Mouse (Mus musculus): ENCODE measurements at regions not wholly inside any gene's neighbourhood (a gene's known extent, or its start where the extent isn't known, plus 50 kb on each side); places are given as distances from the start of the nearest gene placed in this dataset.

GRCm38 (mm10) chr15:60537191-60537590, 316.4 kb downstream of the Fam84b start:
- H3K27me3 ChIP-seq (ENCODE audit: control insufficient read depth, insufficient read depth, insufficient read length): no peaks in the 10 kb centered on the region
- no peaks in the 10 kb centered on the region for H3K36me3 ChIP-seq (ENCODE audit: control insufficient read depth, insufficient read depth)
- TF ChIP-seq MAX (IDR thresholded peaks at IDR 0.05; ENCODE audit: low read depth) (no peak), POLR2AphosphoS2 (IDR thresholded peaks at IDR 0.05; ENCODE audit: insufficient read length, low read depth) (no peak), TCF12 (IDR thresholded peaks at IDR 0.05; ENCODE audit: insufficient read depth, poor library complexity, severe bottlenecking) (no peak)
- no peaks in the 10 kb centered on the region for H3K79me2 ChIP-seq (ENCODE audit: control insufficient read depth, insufficient read depth)
- H3ac ChIP-seq (ENCODE audit: control insufficient read depth, insufficient read length): no peak overlapping the region
- no peak overlapping the region for H3K4me2 ChIP-seq (ENCODE audit: low read depth)
- no peak overlapping the region for H3K4me3 ChIP-seq

DNA sequence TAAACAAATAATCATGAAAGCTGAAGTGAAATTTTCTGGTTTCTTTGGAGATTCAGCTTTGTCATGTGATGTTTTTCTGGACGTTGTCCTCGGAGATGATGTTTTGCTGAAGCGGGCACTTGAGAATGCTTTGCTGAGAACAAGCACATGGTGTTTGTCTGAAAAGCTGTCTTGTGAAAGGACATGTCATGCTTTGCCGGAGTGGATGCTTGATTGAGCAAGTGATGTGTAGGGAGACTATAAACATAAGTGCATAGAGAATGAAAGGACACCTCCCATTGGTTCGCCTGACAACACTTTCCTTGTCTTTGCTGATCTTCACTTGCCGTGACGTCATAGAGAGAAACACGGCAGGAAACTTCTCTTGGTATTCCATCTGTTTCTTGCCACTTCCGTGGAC, 318.9 kb downstream of the Fam84b start:
- TF ChIP-seq POLR2A (IDR thresholded peaks at IDR 0.05; ENCODE audit: insufficient read length, low read depth) (no peak), TCF12 (IDR thresholded peaks at IDR 0.05; ENCODE audit: insufficient read depth, poor library complexity, severe bottlenecking) (no peak), POLR2AphosphoS2 (IDR thresholded peaks at IDR 0.05; ENCODE audit: insufficient read length, low read depth) (no peak), E2F4 (IDR thresholded peaks at IDR 0.05; ENCODE audit: insufficient read depth) (no peak), USF1 (IDR thresholded peaks at IDR 0.05; ENCODE audit: low read depth) (no peak), CEBPB (IDR thresholded peaks at IDR 0.05; ENCODE audit: insufficient read depth, poor library complexity, severe bottlenecking) (no peak), MAX (IDR thresholded peaks at IDR 0.05; ENCODE audit: low read depth) (no peak), TCF3 (IDR thresholded peaks at IDR 0.05; ENCODE audit: insufficient read length, low read depth) (no peak), MYOG (IDR thresholded peaks at IDR 0.05; ENCODE audit: control insufficient read depth in 1 of 3, insufficient read depth in 1 of 3, insufficient read length in 2 of 3, low read depth in 2 of 3) (no peak), MYOD1 (IDR thresholded peaks at IDR 0.05; ENCODE audit: control insufficient read depth in 1 of 3, insufficient read length in 2 of 3, low read depth in 2 of 3) (no peak), REST (IDR thresholded peaks at IDR 0.05; ENCODE audit: insufficient read depth, insufficient read length) (no peak)
- Histone ChIP-seq H3K79me2 (ENCODE audit: control insufficient read depth, insufficient read depth) (no peaks in the 10 kb centered on the region), H3K4me2 (ENCODE audit: low read depth) (peak overlapping the region; percentile 34), H3ac (ENCODE audit: control insufficient read depth, insufficient read length) (no peak overlapping the region), H3K27me3 (ENCODE audit: control insufficient read depth, insufficient read depth, insufficient read length) (no peaks in the 10 kb centered on the region), H3K36me3 (ENCODE audit: control insufficient read depth, insufficient read depth) (no peaks in the 10 kb centered on the region), H3K4me3 (no peak overlapping the region)

DNA sequence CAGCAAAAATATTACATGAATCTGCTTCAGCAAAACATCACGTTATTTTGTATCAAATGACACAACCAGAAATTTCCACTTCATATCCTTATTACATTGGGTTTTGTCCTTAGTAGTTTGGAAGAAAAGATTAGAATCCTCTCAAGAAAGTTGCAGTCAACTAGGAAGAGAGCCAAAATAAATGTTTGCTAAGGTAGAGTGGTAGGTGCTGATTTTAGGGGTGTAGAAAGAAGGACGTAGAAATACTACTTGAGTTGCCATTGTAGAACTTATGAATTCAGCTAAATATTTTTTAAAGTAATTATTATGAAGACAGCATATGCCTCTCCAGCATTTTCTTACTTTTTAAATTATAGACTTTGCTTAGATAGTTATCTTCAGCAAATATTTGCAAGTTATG, 336.8 kb downstream of the Fam84b start:
- Histone ChIP-seq H3K27me3 (ENCODE audit: control insufficient read depth, insufficient read depth, insufficient read length) (no peaks in the 10 kb centered on the region), H3K79me2 (ENCODE audit: control insufficient read depth, insufficient read depth) (no peaks in the 10 kb centered on the region), H3K4me2 (ENCODE audit: low read depth) (no peak overlapping the region), H3K4me3 (no peak overlapping the region), H3ac (ENCODE audit: control insufficient read depth, insufficient read length) (no peak overlapping the region), H3K36me3 (ENCODE audit: control insufficient read depth, insufficient read depth) (no peaks in the 10 kb centered on the region)
- no peak for TF ChIP-seq TCF12 (IDR thresholded peaks at IDR 0.05; ENCODE audit: insufficient read depth, poor library complexity, severe bottlenecking)
- no peak for TF ChIP-seq E2F4 (IDR thresholded peaks at IDR 0.05; ENCODE audit: insufficient read depth)

- no peaks in the 10 kb centered on the region for H3K36me3 ChIP-seq (ENCODE audit: control insufficient read depth, insufficient read depth)
- H3K79me2 ChIP-seq (ENCODE audit: control insufficient read depth, insufficient read depth): no peaks in the 10 kb centered on the region
- no peak overlapping the region for H3K4me3 ChIP-seq
- H3K27me3 ChIP-seq (ENCODE audit: control insufficient read depth, insufficient read depth, insufficient read length): no peaks in the 10 kb centered on the region
- TF ChIP-seq MYOG (IDR thresholded peaks at IDR 0.05; ENCODE audit: control insufficient read depth in 1 of 3, insufficient read depth in 1 of 3, insufficient read length in 2 of 3, low read depth in 2 of 3): no peak
- no peak overlapping the region for H3ac ChIP-seq (ENCODE audit: control insufficient read depth, insufficient read length)
- no peak overlapping the region for H3K4me2 ChIP-seq (ENCODE audit: low read depth)
These were observed 376.7 kb downstream of the Fam84b start for GRCm38 (mm10) chr15:60476755-60477310.

DNA sequence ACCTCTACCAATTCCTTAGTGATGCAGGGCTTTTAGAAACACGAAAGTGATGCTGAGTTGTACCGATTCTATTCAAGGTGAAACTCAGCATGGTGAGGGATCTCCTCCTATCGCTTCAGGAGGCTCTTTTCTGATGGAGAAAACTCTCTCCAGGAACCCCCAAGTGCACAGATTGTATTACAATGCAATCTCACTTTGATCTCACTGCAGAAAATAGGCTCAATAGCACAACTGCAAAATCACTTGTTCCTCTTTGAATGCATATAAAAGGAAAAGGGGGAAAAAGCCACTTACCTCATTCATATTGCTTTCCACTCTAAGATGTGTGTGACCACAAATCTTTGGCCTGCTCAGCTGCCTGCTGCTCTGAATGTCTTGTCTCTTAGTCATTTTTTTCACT, 378.5 kb downstream of the Fam84b start:
- Histone ChIP-seq H3K4me3 (no peak overlapping the region), H3K27me3 (ENCODE audit: control insufficient read depth, insufficient read depth, insufficient read length) (no peaks in the 10 kb centered on the region), H3K4me2 (ENCODE audit: low read depth) (no peak overlapping the region), H3ac (ENCODE audit: control insufficient read depth, insufficient read length) (no peak overlapping the region), H3K79me2 (ENCODE audit: control insufficient read depth, insufficient read depth) (no peaks in the 10 kb centered on the region), H3K36me3 (ENCODE audit: control insufficient read depth, insufficient read depth) (no peaks in the 10 kb centered on the region)
- TF ChIP-seq TCF12 (IDR thresholded peaks at IDR 0.05; ENCODE audit: insufficient read depth, poor library complexity, severe bottlenecking): no peak
- TF ChIP-seq REST (IDR thresholded peaks at IDR 0.05; ENCODE audit: insufficient read depth, insufficient read length): no peak
- no peak for TF ChIP-seq USF1 (IDR thresholded peaks at IDR 0.05; ENCODE audit: low read depth)
- TF ChIP-seq POLR2AphosphoS2 (IDR thresholded peaks at IDR 0.05; ENCODE audit: insufficient read length, low read depth): no peak
- no peak for TF ChIP-seq MYOD1 (IDR thresholded peaks at IDR 0.05; ENCODE audit: control insufficient read depth in 1 of 3, insufficient read length in 2 of 3, low read depth in 2 of 3)
- TF ChIP-seq POLR2A (IDR thresholded peaks at IDR 0.05; ENCODE audit: insufficient read length, low read depth): no peak
- no peak for TF ChIP-seq SRF (IDR thresholded peaks at IDR 0.05; ENCODE audit: control insufficient read depth, insufficient read length, low read depth)
- TF ChIP-seq MAX (IDR thresholded peaks at IDR 0.05; ENCODE audit: low read depth): no peak
- no peak for TF ChIP-seq CEBPB (IDR thresholded peaks at IDR 0.05; ENCODE audit: insufficient read depth, poor library complexity, severe bottlenecking)
- no peak for TF ChIP-seq E2F4 (IDR thresholded peaks at IDR 0.05; ENCODE audit: insufficient read depth)
- no peak for TF ChIP-seq MYOG (IDR thresholded peaks at IDR 0.05; ENCODE audit: control insufficient read depth in 1 of 3, insufficient read depth in 1 of 3, insufficient read length in 2 of 3, low read depth in 2 of 3)
- TF ChIP-seq TCF3 (IDR thresholded peaks at IDR 0.05; ENCODE audit: insufficient read length, low read depth): no peak

DNA sequence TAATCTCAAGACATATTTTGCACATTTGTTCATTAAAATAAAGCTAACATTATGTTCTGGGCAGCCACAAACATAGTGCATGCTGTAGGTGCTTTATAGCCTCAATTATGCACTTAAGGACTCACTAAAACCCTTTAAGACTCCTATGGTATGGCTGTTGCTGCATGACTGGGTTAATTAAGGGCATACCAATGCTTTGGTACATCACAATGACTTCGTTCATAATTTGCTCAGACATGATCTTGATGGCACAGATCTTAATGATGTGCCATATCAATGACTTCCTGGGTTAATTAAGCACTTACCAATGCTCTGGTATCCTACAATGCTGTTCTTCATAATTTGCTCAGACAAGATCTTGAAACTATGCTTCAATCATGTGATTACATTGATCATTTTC, 415.5 kb upstream of the 4933412E24Rik start:
- no peak overlapping the region for H3ac ChIP-seq (ENCODE audit: control insufficient read depth, insufficient read length)
- no peak overlapping the region for H3K4me2 ChIP-seq (ENCODE audit: low read depth)
- H3K27me3 ChIP-seq (ENCODE audit: control insufficient read depth, insufficient read depth, insufficient read length): no peaks in the 10 kb centered on the region
- no peaks in the 10 kb centered on the region for H3K79me2 ChIP-seq (ENCODE audit: control insufficient read depth, insufficient read depth)
- TF ChIP-seq TCF3 (IDR thresholded peaks at IDR 0.05; ENCODE audit: insufficient read length, low read depth): no peak
- no peak for TF ChIP-seq CEBPB (IDR thresholded peaks at IDR 0.05; ENCODE audit: insufficient read depth, poor library complexity, severe bottlenecking)
- no peak for TF ChIP-seq SRF (IDR thresholded peaks at IDR 0.05; ENCODE audit: control insufficient read depth, insufficient read length, low read depth)
- TF ChIP-seq POLR2A (IDR thresholded peaks at IDR 0.05; ENCODE audit: insufficient read length, low read depth): no peak
- TF ChIP-seq POLR2AphosphoS2 (IDR thresholded peaks at IDR 0.05; ENCODE audit: insufficient read length, low read depth): no peak
- no peaks in the 10 kb centered on the region for H3K36me3 ChIP-seq (ENCODE audit: control insufficient read depth, insufficient read depth)
- H3K4me3 ChIP-seq: no peak overlapping the region

Measured in myocyte (in vitro differentiated cells).